Mouse (Mus musculus) erythroid progenitor cell, adult 5-6 weeks (primary cell): ENCODE measurements at regions not wholly inside any gene's neighbourhood (a gene's known extent, or its start where the extent isn't known, plus 50 kb on each side); places are given as distances from the start of the nearest gene placed in this dataset.
A peak's percentile ranks its signal among the peaks of the same experiment; 100 is the strongest.

Source experiments
- ATAC-seq: replicated peaks from 2 replicates; pipeline ENCODE4 v1.8.0; 2016; ENCODE audit warnings: moderate number of reproducible peaks, mild to moderate bottlenecking, moderate TSS enrichment, inconsistent platforms; ENCODE audit not compliant: poor library complexity, low FRiP score, severe bottlenecking

DNA sequence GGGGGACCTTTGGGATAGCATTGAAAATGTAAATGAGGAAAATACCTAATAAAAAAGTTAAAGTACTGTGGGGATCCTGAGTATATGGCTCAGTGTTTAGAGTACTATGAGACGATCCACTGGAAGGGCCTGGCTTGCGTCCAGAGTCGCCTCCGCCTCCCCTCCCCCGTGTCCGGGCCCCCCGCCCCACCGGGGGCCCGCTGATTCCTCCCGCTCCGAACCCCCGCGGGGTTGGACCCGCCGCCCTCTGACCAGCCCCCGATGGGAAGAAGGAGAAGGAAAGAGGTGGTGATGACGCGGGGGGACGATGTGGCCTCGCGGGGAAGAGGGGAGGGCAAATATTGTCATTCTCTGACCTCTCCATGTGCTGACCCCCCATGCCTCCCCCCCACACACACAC, 500.8 kb upstream of the Gm12887 start:
- peak; percentile 97 for ATAC-seq
